Mouse (Mus musculus): ENCODE results near the gene Vmn1r88. TPM values are rescaled to one million over a fixed set of nuclear protein-coding genes. Genes with fewer than 3 reads are reported as not detected.

The Vmn1r88 gene
- polyA plus RNA-seq (2017; shearing (Covaris generic)) = under 1 TPM; 0.04 to 0.07 (median 0.05) TPM

DNA sequence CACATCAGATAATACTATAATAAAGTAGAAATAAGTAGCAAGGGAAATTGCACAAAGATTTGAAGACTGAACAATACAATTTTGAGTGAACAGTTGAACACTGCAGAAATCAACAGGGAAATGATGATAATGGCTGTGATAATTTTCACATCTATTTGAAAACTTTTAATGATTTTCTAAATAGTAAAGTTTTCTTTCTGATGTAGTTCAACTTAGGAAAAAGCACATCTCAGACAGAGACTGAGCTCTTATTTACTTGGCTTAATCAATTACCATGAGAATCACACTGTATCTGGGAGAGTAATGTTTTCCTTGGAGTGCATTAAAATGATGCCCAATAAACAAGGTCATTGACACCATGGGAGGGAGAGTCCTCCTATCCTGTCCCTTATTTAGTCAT, at the start of gene Vmn1r88:
TSS of gene Vmn1r88 (plus strand) at position 301 of the 400 bp plus-strand sequence.
- ATAC-seq = no peak

DNA sequence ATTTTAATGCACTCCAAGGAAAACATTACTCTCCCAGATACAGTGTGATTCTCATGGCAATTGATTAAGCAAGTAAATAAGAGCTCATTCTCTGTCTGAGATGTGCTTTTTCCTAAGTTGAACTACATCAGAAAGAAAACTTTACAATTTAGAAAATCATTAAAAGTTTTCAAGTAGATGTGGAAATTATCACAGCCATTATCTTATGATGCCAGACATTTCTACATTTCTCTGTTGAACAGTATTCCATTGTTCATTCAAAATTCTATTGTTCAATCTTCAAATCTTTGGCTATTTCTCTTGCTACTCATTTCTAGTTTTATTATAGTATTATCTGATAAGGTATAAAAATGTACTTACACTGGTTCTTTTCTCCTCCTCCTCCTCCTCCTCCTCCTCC, 39.6 kb upstream of the Vmn1r88 start, which contains the start of gene Vmn1r86:
TSS of gene Vmn1r86 (minus strand) at position 101 of the 400 bp plus-strand sequence.
- ATAC-seq = no peak

DNA sequence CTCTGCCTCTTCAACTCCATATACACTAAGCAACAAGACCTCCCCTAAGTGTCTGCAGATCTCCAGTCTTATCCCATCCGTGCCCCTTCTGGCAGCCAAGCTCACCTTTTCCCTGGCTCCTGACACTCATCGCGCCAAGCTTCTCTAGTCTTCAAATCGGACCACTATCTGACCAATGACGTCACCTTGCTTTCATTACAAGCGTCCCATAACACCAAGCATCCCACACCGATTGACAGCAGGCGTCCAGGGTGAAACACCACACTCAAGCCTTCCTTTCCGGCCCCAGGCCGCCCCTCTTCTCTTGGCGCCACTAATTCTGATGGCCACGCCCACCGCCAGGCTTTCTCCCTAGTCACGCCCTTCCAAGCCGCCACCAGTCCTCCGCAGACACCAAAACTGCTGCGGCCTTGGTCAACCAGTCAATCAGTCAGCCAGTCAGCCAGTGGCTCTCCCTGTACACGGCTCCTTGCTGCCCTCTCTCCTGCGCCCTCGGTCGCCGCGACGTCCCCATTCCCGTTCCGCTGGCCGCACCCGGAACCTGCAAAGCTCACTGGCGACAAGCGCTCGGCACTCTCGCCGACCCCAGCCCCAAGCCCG, 35.7 kb upstream of the Vmn1r88 start:
- ATAC-seq = peak; percentile 74

GRCm38 (mm10) chr7:13131856-13132255, 27.5 kb upstream of the Vmn1r88 start:
- ATAC-seq = no peak

GRCm38 (mm10) chr7:13137340-13137739, 22.0 kb upstream of the Vmn1r88 start:
- no peak for ATAC-seq

- no peak for ATAC-seq
Measured at GRCm38 (mm10) chr7:13140057-13140456, 19.3 kb upstream of the Vmn1r88 start, which contains the start of gene Vmn1r87. Gene Vmn1r87 (minus strand): TSS chr7:13140157.

DNA sequence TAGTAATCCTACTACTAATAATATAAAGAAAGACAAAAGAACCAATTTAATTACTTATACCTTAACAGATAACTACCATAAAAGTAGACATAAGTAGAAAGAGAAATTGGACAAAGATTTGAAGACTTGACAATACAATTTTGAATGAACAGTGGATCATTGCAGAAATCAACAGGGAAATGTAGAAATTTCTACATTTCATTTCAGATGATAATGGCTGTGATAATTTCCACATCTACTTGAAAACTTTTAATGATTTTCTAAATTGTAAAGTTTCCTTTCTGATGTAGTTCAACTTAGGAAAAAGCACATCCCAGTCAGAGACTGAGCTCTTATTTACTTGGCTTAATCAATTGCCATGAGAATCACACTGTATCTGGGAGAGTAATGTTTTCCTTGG, 53.4 kb downstream of the Vmn1r88 start, which contains the start of gene Vmn1r89:
TSS of gene Vmn1r89 (plus strand) at position 301 of the 400 bp plus-strand sequence.
- ATAC-seq = no peak

Other genes starting within 250 kb of the Vmn1r88 start
- gene Rps5, start 237.3 kb upstream of the Vmn1r88 start, polyA plus RNA-seq (2017; shearing (Covaris generic)) = 1,000 to 10,000 TPM; 1,828 to 3,143 (median 2,832) TPM
- under 1 TPM in 2 of 3 experiments, not detected in 1; 0.11 to 0.28 TPM for gene Rnf225, start 232.2 kb upstream of the Vmn1r88 start, polyA plus RNA-seq (2017; shearing (Covaris generic))
- 1 to 10 TPM; 1.8 to 3.6 (median 2.6) TPM for gene Zfp324, start 193.7 kb upstream of the Vmn1r88 start, polyA plus RNA-seq (2017; shearing (Covaris generic))
- gene Zfp446, start 181.7 kb upstream of the Vmn1r88 start, polyA plus RNA-seq (2017; shearing (Covaris generic)) = 1 to 10 TPM; 2.7 to 5.9 (median 4.1) TPM
- 1 to 10 TPM in 1 of 3 experiments, under 1 TPM in 2; 0.41 to 1.2 (median 0.64) TPM for gene Slc27a5, start 161.4 kb upstream of the Vmn1r88 start, polyA plus RNA-seq (2017; shearing (Covaris generic))
- gene Trim28, start 160.5 kb upstream of the Vmn1r88 start, polyA plus RNA-seq (2017; shearing (Covaris generic)) = 10 to 100 TPM; 42.1 to 76.8 (median 57.0) TPM
- 1 to 10 TPM; 5.4 to 8.0 (median 6.5) TPM for gene Zbtb45, start 149.5 kb upstream of the Vmn1r88 start, polyA plus RNA-seq (2017; shearing (Covaris generic))
- gene Chmp2a, start 124.8 kb upstream of the Vmn1r88 start, polyA plus RNA-seq (2017; shearing (Covaris generic)) = 100 to 1,000 TPM; 296 to 343 (median 309) TPM
- gene Ube2m, start 121.3 kb upstream of the Vmn1r88 start, polyA plus RNA-seq (2017; shearing (Covaris generic)) = 10 to 100 TPM; 14.9 to 21.8 (median 16.4) TPM
- under 1 TPM; 0.18 to 0.35 (median 0.20) TPM for gene Mzf1, start 104.8 kb upstream of the Vmn1r88 start, polyA plus RNA-seq (2017; shearing (Covaris generic))
- gene Vmn1r85, start 64.4 kb upstream of the Vmn1r88 start, polyA plus RNA-seq (2017; shearing (Covaris generic)) = not detected
- under 1 TPM in 1 of 3 experiments, not detected in 2; 0.05 TPM for gene Vmn1r86, start 39.7 kb upstream of the Vmn1r88 start, polyA plus RNA-seq (2017; shearing (Covaris generic))
- under 1 TPM in 1 of 3 experiments, not detected in 2; 0.15 TPM for gene Vmn1r87, start 19.4 kb upstream of the Vmn1r88 start, polyA plus RNA-seq (2017; shearing (Covaris generic))
- not detected for gene Vmn1r89, start 53.5 kb downstream of the Vmn1r88 start, polyA plus RNA-seq (2017; shearing (Covaris generic))
- gene Lig1, start 117.7 kb downstream of the Vmn1r88 start, polyA plus RNA-seq (2017; shearing (Covaris generic)) = 10 to 100 TPM; 24.1 to 85.4 (median 33.4) TPM
- gene Zswim9, start 119.2 kb downstream of the Vmn1r88 start, polyA plus RNA-seq (2017; shearing (Covaris generic)) = 1 to 10 TPM; 1.7 to 2.5 (median 2.2) TPM
- 1 to 10 TPM in 1 of 3 experiments, under 1 TPM in 2; 0.39 to 1.0 (median 0.41) TPM for gene Pla2g4c, start 165.1 kb downstream of the Vmn1r88 start, polyA plus RNA-seq (2017; shearing (Covaris generic))
- not detected for gene Cabp5, start 238.6 kb downstream of the Vmn1r88 start, polyA plus RNA-seq (2017; shearing (Covaris generic))